Mouse (Mus musculus): ENCODE data around the gene Mslnl. TPM values are rescaled to one million over a fixed set of nuclear protein-coding genes. Genes with fewer than 3 reads are reported as not detected.

Mslnl gene
- polyA plus RNA-seq, 1 experiment: not detected

- no peaks in the 10 kb centered on the region for H3K36me3 ChIP-seq (ENCODE audit: control insufficient read depth, insufficient read depth)
- H3K27me3 ChIP-seq (ENCODE audit: control insufficient read depth, insufficient read depth, insufficient read length): peaks cover 29% of the 10 kb centered on the region
- no peak within 1 kb of the TSS for H3ac ChIP-seq (ENCODE audit: control insufficient read depth, insufficient read length)
- no peaks in the 10 kb centered on the region for H3K79me2 ChIP-seq (ENCODE audit: control insufficient read depth, insufficient read depth)
- TF ChIP-seq CEBPB (IDR thresholded peaks at IDR 0.05; ENCODE audit: insufficient read depth, poor library complexity, severe bottlenecking) (no peak), POLR2A (IDR thresholded peaks at IDR 0.05; ENCODE audit: insufficient read length, low read depth) (no peak), MAX (IDR thresholded peaks at IDR 0.05; ENCODE audit: low read depth) (no peak), USF1 (IDR thresholded peaks at IDR 0.05; ENCODE audit: low read depth) (no peak), TCF3 (IDR thresholded peaks at IDR 0.05; ENCODE audit: insufficient read length, low read depth) (no peak), MYOG (IDR thresholded peaks at IDR 0.05; ENCODE audit: control insufficient read depth in 1 of 3, insufficient read depth in 1 of 3, insufficient read length in 2 of 3, low read depth in 2 of 3) (no peak), E2F4 (IDR thresholded peaks at IDR 0.05; ENCODE audit: insufficient read depth) (no peak), MYOD1 (IDR thresholded peaks at IDR 0.05; ENCODE audit: control insufficient read depth in 1 of 3, insufficient read length in 2 of 3, low read depth in 2 of 3) (no peak), POLR2AphosphoS2 (IDR thresholded peaks at IDR 0.05; ENCODE audit: insufficient read length, low read depth) (no peak), TCF12 (IDR thresholded peaks at IDR 0.05; ENCODE audit: insufficient read depth, poor library complexity, severe bottlenecking) (no peak), REST (IDR thresholded peaks at IDR 0.05; ENCODE audit: insufficient read depth, insufficient read length) (no peak), SRF (IDR thresholded peaks at IDR 0.05; ENCODE audit: control insufficient read depth, insufficient read length, low read depth) (no peak)
- H3K4me2 ChIP-seq (ENCODE audit: low read depth): no peak within 1 kb of the TSS
- H3K4me3 ChIP-seq: no peak within 1 kb of the TSS
Measured at GRCm38 (mm10) chr17:25716711-25717637, 18.9 kb upstream of the Mslnl start, which contains the start of gene Gng13. Gene Gng13, plus strand, starts transcription at chr17:25717171.

- TF ChIP-seq POLR2AphosphoS2 (IDR thresholded peaks at IDR 0.05; ENCODE audit: insufficient read length, low read depth) (no peak), MYOD1 (IDR thresholded peaks at IDR 0.05; ENCODE audit: control insufficient read depth in 1 of 3, insufficient read length in 2 of 3, low read depth in 2 of 3) (no peak), TCF3 (IDR thresholded peaks at IDR 0.05; ENCODE audit: insufficient read length, low read depth) (no peak), E2F4 (IDR thresholded peaks at IDR 0.05; ENCODE audit: insufficient read depth) (no peak), TCF12 (IDR thresholded peaks at IDR 0.05; ENCODE audit: insufficient read depth, poor library complexity, severe bottlenecking) (no peak), CEBPB (IDR thresholded peaks at IDR 0.05; ENCODE audit: insufficient read depth, poor library complexity, severe bottlenecking) (no peak), SRF (IDR thresholded peaks at IDR 0.05; ENCODE audit: control insufficient read depth, insufficient read length, low read depth) (no peak), POLR2A (IDR thresholded peaks at IDR 0.05; ENCODE audit: insufficient read length, low read depth) (no peak), REST (IDR thresholded peaks at IDR 0.05; ENCODE audit: insufficient read depth, insufficient read length) (no peak)
- Histone ChIP-seq H3K4me2 (ENCODE audit: low read depth) (no peak overlapping the region), H3K27me3 (ENCODE audit: control insufficient read depth, insufficient read depth, insufficient read length) (peaks cover 29% of the 10 kb centered on the region), H3K36me3 (ENCODE audit: control insufficient read depth, insufficient read depth) (no peaks in the 10 kb centered on the region), H3K4me3 (no peak overlapping the region), H3ac (ENCODE audit: control insufficient read depth, insufficient read length) (no peak overlapping the region), H3K79me2 (ENCODE audit: control insufficient read depth, insufficient read depth) (no peaks in the 10 kb centered on the region)
Measured at GRCm38 (mm10) chr17:25717691-25718090, 18.2 kb upstream of the Mslnl start.

GRCm38 (mm10) chr17:25721476-25721875 lies 14.4 kb upstream of the Mslnl start:
- Histone ChIP-seq H3K27me3 (ENCODE audit: control insufficient read depth, insufficient read depth, insufficient read length) (peaks cover 15% of the 10 kb centered on the region), H3ac (ENCODE audit: control insufficient read depth, insufficient read length) (no peak overlapping the region), H3K4me3 (no peak overlapping the region), H3K79me2 (ENCODE audit: control insufficient read depth, insufficient read depth) (no peaks in the 10 kb centered on the region), H3K36me3 (ENCODE audit: control insufficient read depth, insufficient read depth) (no peaks in the 10 kb centered on the region), H3K4me2 (ENCODE audit: low read depth) (no peak overlapping the region)
- no peak for TF ChIP-seq POLR2A (IDR thresholded peaks at IDR 0.05; ENCODE audit: insufficient read length, low read depth)
- no peak for TF ChIP-seq CEBPB (IDR thresholded peaks at IDR 0.05; ENCODE audit: insufficient read depth, poor library complexity, severe bottlenecking)
- TF ChIP-seq TCF12 (IDR thresholded peaks at IDR 0.05; ENCODE audit: insufficient read depth, poor library complexity, severe bottlenecking): no peak

GRCm38 (mm10) chr17:25723470-25723869 lies 12.4 kb upstream of the Mslnl start:
- no peaks in the 10 kb centered on the region for H3K36me3 ChIP-seq (ENCODE audit: control insufficient read depth, insufficient read depth)

More at GRCm38 (mm10) chr17:25723470-25723869, 12.4 kb upstream of the Mslnl start:
- Histone ChIP-seq H3ac (ENCODE audit: control insufficient read depth, insufficient read length) (no peak overlapping the region), H3K27me3 (ENCODE audit: control insufficient read depth, insufficient read depth, insufficient read length) (no peaks in the 10 kb centered on the region), H3K4me2 (ENCODE audit: low read depth) (no peak overlapping the region), H3K4me3 (no peak overlapping the region), H3K79me2 (ENCODE audit: control insufficient read depth, insufficient read depth) (peaks cover 3% of the 10 kb centered on the region)
- TF ChIP-seq SRF (IDR thresholded peaks at IDR 0.05; ENCODE audit: control insufficient read depth, insufficient read length, low read depth) (no peak), CEBPB (IDR thresholded peaks at IDR 0.05; ENCODE audit: insufficient read depth, poor library complexity, severe bottlenecking) (no peak), MYOD1 (IDR thresholded peaks at IDR 0.05; ENCODE audit: control insufficient read depth in 1 of 3, insufficient read length in 2 of 3, low read depth in 2 of 3) (no peak), E2F4 (IDR thresholded peaks at IDR 0.05; ENCODE audit: insufficient read depth) (no peak), MAX (IDR thresholded peaks at IDR 0.05; ENCODE audit: low read depth) (no peak), USF1 (IDR thresholded peaks at IDR 0.05; ENCODE audit: low read depth) (no peak), TCF12 (IDR thresholded peaks at IDR 0.05; ENCODE audit: insufficient read depth, poor library complexity, severe bottlenecking) (no peak), TCF3 (IDR thresholded peaks at IDR 0.05; ENCODE audit: insufficient read length, low read depth) (no peak), MYOG (IDR thresholded peaks at IDR 0.05; ENCODE audit: control insufficient read depth in 1 of 3, insufficient read depth in 1 of 3, insufficient read length in 2 of 3, low read depth in 2 of 3) (no peak), POLR2AphosphoS2 (IDR thresholded peaks at IDR 0.05; ENCODE audit: insufficient read length, low read depth) (no peak), POLR2A (IDR thresholded peaks at IDR 0.05; ENCODE audit: insufficient read length, low read depth) (no peak)
